Comparison of ENCODE assay signal across 28 mouse cellular contexts in the genomic region with DNA sequence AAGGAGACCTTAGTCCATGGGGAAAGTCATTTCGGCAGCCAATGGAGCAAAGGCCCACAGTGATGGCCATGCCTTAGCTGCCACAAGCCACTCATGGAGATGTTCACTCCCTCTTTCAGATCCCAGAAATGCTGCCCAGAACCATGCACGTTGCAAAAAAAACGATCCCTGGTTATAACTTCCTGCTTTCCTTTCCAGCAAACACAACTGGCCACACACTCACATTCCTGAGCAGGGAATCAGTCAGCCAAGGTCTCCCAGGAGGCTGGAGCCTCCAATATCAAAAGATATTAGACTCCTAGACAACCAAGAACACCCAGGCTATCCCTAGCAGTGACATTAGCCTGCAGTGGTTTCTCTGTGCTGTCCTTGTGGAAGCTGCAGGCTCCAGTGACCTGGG. TPM values are rescaled to one million over a fixed set of nuclear protein-coding genes. Genes with fewer than 3 reads are reported as not detected.
DNase-seq lines count a peak whose midpoint lies in the region; ATAC-seq and TF ChIP-seq lines count a peak whose summit lies in the region.
"Had no signal": no experiment of that assay in that cellular context is flagged by ENCODE, and none has a peak within 500 bp of the region (broad histone marks: within the 10 kb centered on the region; RNA-seq: fewer than 3 reads in every experiment).

No protein-coding gene starts in this region.

- DNase-seq in gastrocnemius, adult 18-20 months (ENCODE audit: low spot score) = peak; percentile 32
- no peak for DNase-seq in gastrocnemius, postnatal 4 days (ENCODE audit: low spot score in 2 of 2)
- peak; percentile 20 for DNase-seq in kidney, postnatal 0 days (ENCODE audit: low spot score)
- no peak for DNase-seq in kidney, postnatal 25 days
- DNase-seq in 3T3-L1 (ENCODE audit: low read depth, low spot score) = peak; percentile 85
- peak; percentile 32 for DNase-seq in adipocyte (ENCODE audit: low spot score)
- DNase-seq: cerebellum, adult 11-12 months; cerebellum, postnatal 10 days; heart, adult 2 months; heart, postnatal 4 days; kidney, adult 8-10 months; kidney, postnatal 36 days; lung, embryonic 14.5 days; lung, postnatal 4 days; thymus, adult 2 months; thymus, postnatal 4 days had no signal

- H3K27me3 ChIP-seq in kidney, postnatal 0 days (ENCODE audit: insufficient read depth, low read length) = no peaks in the 10 kb centered on the region
- H3K27me3 ChIP-seq: forebrain, embryonic 12.5 days; hindbrain, embryonic 15.5 days; limb, embryonic 15.5 days; neural tube, embryonic 13.5 days had no signal

- H3K9me3 ChIP-seq in kidney, postnatal 0 days (replicated peaks; ENCODE audit: low read length) = no peaks in the 10 kb centered on the region
- H3K9me3 ChIP-seq: forebrain, embryonic 12.5 days; hindbrain, embryonic 15.5 days; limb, embryonic 15.5 days; neural tube, embryonic 13.5 days had no signal

- 0 out of 2 replicates have a peak, but pooled peaks cover 9% of the 10 kb centered on the region for H3K4me1 ChIP-seq in kidney, postnatal 0 days (replicated peaks; ENCODE audit: insufficient read depth, low read length)

- no peak overlapping the region for H3K4me3 ChIP-seq in kidney, postnatal 0 days (replicated peaks; ENCODE audit: low read depth, low read length)
- H3K4me3 ChIP-seq: forebrain, embryonic 12.5 days; heart, adult 2 months; hindbrain, embryonic 15.5 days; limb, embryonic 15.5 days; myocyte; neural tube, embryonic 13.5 days had no signal

- H3K36me3 ChIP-seq in kidney, postnatal 0 days (ENCODE audit: insufficient read depth, low read length) = no peaks in the 10 kb centered on the region
- H3K36me3 ChIP-seq: hindbrain, embryonic 15.5 days had no signal

- no peak for TF ChIP-seq CTCF in kidney, postnatal 0 days (IDR thresholded peaks at IDR 0.05; ENCODE audit: low read depth)

- no peak overlapping the region for H3K9ac ChIP-seq in kidney, postnatal 0 days (ENCODE audit: low read depth, low read length)
- H3K9ac ChIP-seq: forebrain, embryonic 12.5 days; hindbrain, embryonic 15.5 days; limb, embryonic 15.5 days; liver, embryonic 14.5 days; lung, embryonic 14.5 days; neural tube, embryonic 13.5 days had no signal

- H3K4me2 ChIP-seq in kidney, postnatal 0 days (ENCODE audit: low read length) = no peak overlapping the region
- H3K4me2 ChIP-seq: forebrain, embryonic 12.5 days; hindbrain, embryonic 15.5 days; limb, embryonic 15.5 days; lung, embryonic 14.5 days; neural tube, embryonic 13.5 days had no signal

- no peak overlapping the region for H3K27ac ChIP-seq in kidney, postnatal 0 days
- H3K27ac ChIP-seq: forebrain, embryonic 12.5 days; heart, adult 2 months; hindbrain, embryonic 15.5 days; limb, embryonic 15.5 days; liver, embryonic 14.5 days; neural tube, embryonic 13.5 days; stomach, postnatal 0 days had no signal

- WGBS in kidney, postnatal 0 days = 50% methylated on average over 3 of the region's 3 CpGs

- no peak for ATAC-seq in kidney, postnatal 0 days (replicated peaks; ENCODE audit: low FRiP score, low read depth)
- no peak for ATAC-seq in erythroid progenitor cell, adult 5-6 weeks (replicated peaks; ENCODE audit: low FRiP score, poor library complexity, severe bottlenecking)
- no peak for ATAC-seq in activated CD4-positive, CD25-positive, alpha-beta regulatory T cell, adult 4 months
- ATAC-seq: midbrain, embryonic 16.5 days had no signal

RNA-seq across cellular contexts. Expression of gene Ptgfrn, which starts 34.2 kb away (rescaled TPM):
- total RNA-seq in gastrocnemius, adult 18-20 months (2021) = 1 to 10 TPM; 6.7 to 8.5 TPM
- 10 to 100 TPM; 87.5 to 90.5 TPM for total RNA-seq in gastrocnemius, postnatal 4 days (2021)
- polyA plus RNA-seq in kidney, postnatal 0 days (2015; fragmentation: Nextera tagmentation; extraction: Ambion mirVana) = 2.1 and 2.5 TPM in 2 replicates
- total RNA-seq in erythroid progenitor cell, adult 5-6 weeks (2015; ENCODE audit: low replicate concordance) = 0.84 TPM in 1 of 2 replicates, not detected in the other
- total RNA-seq in erythroid progenitor cell, adult 5-6 weeks (2017; ENCODE audit: low replicate concordance) = not detected in 2 replicates
- polyA plus RNA-seq in activated CD4-positive, CD25-positive, alpha-beta regulatory T cell, adult 4 months (2017; shearing (Covaris generic)) = 1 to 10 TPM; 1.1 to 1.5 TPM
- total RNA-seq: megakaryocyte-erythroid progenitor cell, adult 5-6 weeks had no signal

RNA-seq across cellular contexts. Expression of gene Cd101, which starts 46.5 kb away (rescaled TPM):
- total RNA-seq in gastrocnemius, adult 18-20 months (2021) = under 1 TPM in 1 of 2 experiments, not detected in 1; 0.07 TPM
- under 1 TPM; 0.57 to 0.91 TPM for total RNA-seq in gastrocnemius, postnatal 4 days (2021)
- 0.19 TPM in 1 of 2 replicates, not detected in the other for polyA plus RNA-seq in kidney, postnatal 0 days (2015; fragmentation: Nextera tagmentation; extraction: Ambion mirVana)
- total RNA-seq in erythroid progenitor cell, adult 5-6 weeks (2015; ENCODE audit: low replicate concordance) = 1.7 TPM in 1 of 2 replicates, not detected in the other
- total RNA-seq in erythroid progenitor cell, adult 5-6 weeks (2017; ENCODE audit: low replicate concordance) = 0.64 and 0.83 TPM in 2 replicates
- polyA plus RNA-seq in activated CD4-positive, CD25-positive, alpha-beta regulatory T cell, adult 4 months (2017; shearing (Covaris generic)) = 10 to 100 TPM; 11.3 to 21.4 TPM
- total RNA-seq: megakaryocyte-erythroid progenitor cell, adult 5-6 weeks had no signal
- polyA plus RNA-seq: embryonic facial prominence, embryonic 11.5 days; midbrain, embryonic 16.5 days; myocyte had no signal

Comparison
In these comparisons a context has a peak if more than half of its experiments do, and no peak if none do; other contexts are left out.
1. DNase-seq: peak in gastrocnemius, adult 18-20 months (single experiment), kidney, postnatal 0 days (single experiment), 3T3-L1 (single experiment) and adipocyte (single experiment); none in gastrocnemius, postnatal 4 days (0 of 2) and kidney, postnatal 25 days (0 of 2).
2. RNA of gene Ptgfrn, which starts 34.2 kb away (total RNA-seq): 87.5 to 90.5 TPM in gastrocnemius, postnatal 4 days; 6.7 to 8.5 TPM in gastrocnemius, adult 18-20 months and 0.84 TPM in erythroid progenitor cell, adult 5-6 weeks; every median in the first group is over 4 times any median in the second.